Mouse (Mus musculus) myocyte (in vitro differentiated cells): Measurements from ENCODE around the gene Stac3.

Source experiments
- CEBPB ChIP-seq: IDR thresholded peaks from 2 replicates; pipeline ENCODE4 v1.6.1; 2011; ENCODE audit warnings: mild to moderate bottlenecking, moderate library complexity; ENCODE audit not compliant: poor library complexity, insufficient read depth, severe bottlenecking
- E2F4 ChIP-seq: IDR thresholded peaks from one replicate; pipeline ENCODE4 v1.6.1; 2011; ENCODE audit warnings: mild to moderate bottlenecking, control low read depth, moderate library complexity; ENCODE audit not compliant: insufficient read depth
- MAX ChIP-seq: IDR thresholded peaks from one replicate; pipeline ENCODE4 v1.6.1; 2011; ENCODE audit warnings: low read depth, mild to moderate bottlenecking, control low read depth
- MYOD1 ChIP-seq, 3 experiments: IDR thresholded peaks; one replicate each; pipeline ENCODE4 v1.6.1; 2011; ENCODE audit warnings: control low read depth in 2 of 3, low read depth in 2 of 3, mild to moderate bottlenecking in 2 of 3, moderate library complexity in 1 of 3; ENCODE audit not compliant: insufficient read length in 2 of 3, control insufficient read depth in 1 of 3
- MYOG ChIP-seq, 3 experiments: IDR thresholded peaks; one replicate each; pipeline ENCODE4 v1.6.1; 2011; ENCODE audit warnings: control low read depth in 2 of 3, low read depth in 2 of 3, mild to moderate bottlenecking in 2 of 3; ENCODE audit not compliant: insufficient read length in 2 of 3, control insufficient read depth in 1 of 3, insufficient read depth in 1 of 3
- POLR2A ChIP-seq: IDR thresholded peaks from one replicate; pipeline ENCODE4 v1.6.1; 2011; ENCODE audit warnings: low read depth, mild to moderate bottlenecking, control low read depth, moderate library complexity; ENCODE audit not compliant: insufficient read length
- POLR2AphosphoS2 ChIP-seq: IDR thresholded peaks from one replicate; pipeline ENCODE4 v1.6.1; 2011; ENCODE audit warnings: low read depth, control low read depth; ENCODE audit not compliant: insufficient read length
- REST ChIP-seq: IDR thresholded peaks from one replicate; pipeline ENCODE4 v1.6.1; 2011; ENCODE audit warnings: mild to moderate bottlenecking, control low read depth, moderate library complexity; ENCODE audit not compliant: insufficient read depth, insufficient read length
- SRF ChIP-seq: IDR thresholded peaks from one replicate; pipeline ENCODE4 v1.6.1; 2011; ENCODE audit warnings: low read depth; ENCODE audit not compliant: control insufficient read depth, insufficient read length
- TCF12 ChIP-seq: IDR thresholded peaks from one replicate; pipeline ENCODE4 v1.6.1; 2011; ENCODE audit warnings: mild to moderate bottlenecking, control low read depth; ENCODE audit not compliant: poor library complexity, insufficient read depth, severe bottlenecking
- TCF3 ChIP-seq: IDR thresholded peaks from one replicate; pipeline ENCODE4 v1.6.1; 2011; ENCODE audit warnings: low read depth, control low read depth; ENCODE audit not compliant: insufficient read length
- USF1 ChIP-seq: IDR thresholded peaks from one replicate; pipeline ENCODE4 v1.6.1; 2011; ENCODE audit warnings: low read depth, mild to moderate bottlenecking, control low read depth, moderate library complexity

DNA sequence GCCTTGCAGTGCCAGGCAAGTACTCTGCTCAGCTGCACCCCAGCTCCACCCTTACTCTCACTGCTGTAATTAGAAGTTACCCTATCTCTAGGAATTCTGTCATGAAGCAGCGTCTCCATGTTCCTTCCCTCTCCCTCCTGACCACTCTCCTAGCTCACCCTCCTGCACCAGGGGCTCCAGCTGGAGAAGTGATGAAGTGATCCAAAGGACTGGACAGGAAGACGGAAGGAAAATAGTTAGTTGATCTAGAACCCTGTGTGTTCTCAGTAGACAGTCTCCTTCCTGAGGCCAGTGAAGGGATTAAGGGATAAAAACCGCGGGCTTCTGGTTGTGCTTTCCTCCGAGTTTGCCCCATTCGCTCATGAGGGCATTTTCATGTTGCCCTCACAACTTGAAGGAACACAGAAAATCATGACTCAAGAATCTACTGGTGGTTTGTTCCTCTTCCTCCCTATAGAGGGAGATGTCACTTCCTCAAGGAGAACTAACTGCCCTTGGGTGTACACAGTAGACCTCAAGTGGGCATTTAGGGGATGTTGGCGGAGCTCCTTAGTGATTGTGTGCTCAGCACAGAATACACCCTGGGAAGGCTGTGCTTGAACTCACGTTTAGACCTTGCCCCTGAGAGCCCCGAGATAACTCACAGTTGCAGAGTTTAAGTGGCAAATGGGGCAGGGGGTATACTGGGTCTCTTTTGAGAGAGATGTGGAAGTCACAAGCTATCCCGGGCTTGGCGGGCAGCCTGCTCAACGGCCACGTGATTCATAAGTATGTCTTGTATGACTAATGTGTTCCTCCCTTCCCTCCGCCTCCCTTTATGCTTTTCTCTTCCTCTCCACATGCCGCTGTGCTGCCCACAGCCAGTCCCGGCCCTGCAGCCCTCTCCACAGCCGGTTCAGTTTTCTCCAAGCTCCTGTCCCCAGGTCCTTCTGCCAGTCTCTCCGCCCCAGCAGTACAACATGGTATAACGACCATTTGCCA, 20.4 kb upstream of the Stac3 start:
- TF ChIP-seq POLR2A (no peak), MYOG (IDR thresholded peaks at IDR 0.05; ENCODE audit: control insufficient read depth in 1 of 3, insufficient read depth in 1 of 3, insufficient read length in 2 of 3, low read depth in 2 of 3) (no peak), MYOD1 (IDR thresholded peaks at IDR 0.05; ENCODE audit: control insufficient read depth in 1 of 3, insufficient read length in 2 of 3, low read depth in 2 of 3) (no peak), USF1 (peak; percentile 92), MAX (no peak), POLR2AphosphoS2 (no peak), TCF12 (no peak), SRF (no peak), CEBPB (no peak), E2F4 (no peak), REST (no peak), TCF3 (no peak)
